Mouse (Mus musculus): Measurements from ENCODE around the gene Tti1.

The Tti1 gene

DNA sequence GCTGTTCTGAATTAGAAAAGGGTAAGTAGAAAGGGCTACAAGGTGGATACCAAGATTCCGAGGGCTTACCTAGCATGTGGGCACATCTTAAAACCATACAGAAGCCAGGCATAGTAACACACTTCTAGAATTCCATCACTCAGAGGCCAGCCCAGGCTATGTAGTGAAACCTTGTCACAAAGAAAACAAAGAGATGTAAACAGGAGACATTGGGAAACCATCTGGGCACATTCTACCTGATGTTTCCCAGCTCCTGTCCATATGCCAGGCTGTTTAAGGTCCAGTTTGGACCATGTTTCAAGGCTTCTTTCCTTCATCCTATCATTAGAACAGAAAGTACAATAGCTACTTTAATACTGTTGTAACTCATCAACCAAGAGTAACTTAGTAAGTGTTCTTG is 9.3 kb upstream of the Tti1 start:
- no peak for DNase-seq

DNA sequence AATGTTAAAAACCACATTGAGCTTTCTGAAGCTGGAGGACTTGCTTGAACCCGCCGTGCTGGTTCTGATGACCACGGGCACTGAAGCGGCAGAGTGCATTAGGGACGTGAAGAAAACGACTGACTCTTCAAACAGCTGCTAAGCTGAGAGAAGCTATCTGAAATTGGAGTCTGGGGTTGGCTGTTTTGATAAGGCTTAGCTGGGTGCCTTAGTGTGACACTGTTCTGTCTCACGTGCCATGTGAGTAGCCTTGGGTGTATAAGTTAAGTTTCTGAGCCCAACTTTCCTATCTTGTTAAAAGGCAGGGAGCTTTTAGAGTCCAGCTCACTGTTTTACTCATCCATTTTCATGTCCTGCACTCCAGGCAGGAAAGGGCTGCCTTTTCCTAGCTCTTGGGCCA is 8.7 kb upstream of the Tti1 start:
- no peak for DNase-seq

DNA sequence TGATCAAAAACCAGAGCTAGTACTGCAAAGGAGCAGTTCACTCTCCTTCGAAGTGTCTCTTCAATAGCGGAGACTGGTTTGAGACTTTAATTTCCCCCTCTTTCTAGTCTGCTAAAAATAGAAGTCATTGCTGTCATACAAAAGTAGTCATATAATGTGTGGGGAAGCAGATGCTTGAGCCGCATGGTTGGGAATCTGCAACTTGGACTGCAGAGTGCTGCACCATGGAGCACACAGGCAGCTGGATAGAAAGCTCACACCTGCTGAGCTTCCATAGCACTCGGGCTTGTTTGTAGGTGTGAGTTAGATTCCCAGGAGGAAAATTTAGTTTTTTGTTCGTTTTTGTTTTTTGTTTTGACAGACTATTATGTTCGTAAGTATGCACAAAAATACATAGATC is 8.2 kb upstream of the Tti1 start:
- DNase-seq: no peak

DNA sequence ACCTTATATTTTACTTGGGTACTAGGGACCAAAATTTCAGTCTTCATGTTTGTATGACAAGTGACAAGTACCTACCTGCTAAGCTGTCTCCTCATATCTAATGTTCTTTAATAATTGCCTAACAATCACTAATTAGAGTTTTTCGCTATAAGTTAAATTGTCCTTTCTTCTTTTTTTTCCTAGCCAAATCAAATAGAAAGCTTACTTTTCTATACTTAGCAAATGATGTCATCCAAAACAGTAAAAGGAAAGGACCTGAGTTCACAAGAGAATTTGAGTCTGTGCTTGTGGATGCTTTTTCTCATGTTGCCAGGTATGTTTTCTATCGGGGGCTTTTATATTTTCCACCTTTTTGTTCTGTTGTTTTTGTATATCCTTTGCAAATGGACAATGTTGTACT is 7.6 kb upstream of the Tti1 start:
- no peak for DNase-seq

DNA sequence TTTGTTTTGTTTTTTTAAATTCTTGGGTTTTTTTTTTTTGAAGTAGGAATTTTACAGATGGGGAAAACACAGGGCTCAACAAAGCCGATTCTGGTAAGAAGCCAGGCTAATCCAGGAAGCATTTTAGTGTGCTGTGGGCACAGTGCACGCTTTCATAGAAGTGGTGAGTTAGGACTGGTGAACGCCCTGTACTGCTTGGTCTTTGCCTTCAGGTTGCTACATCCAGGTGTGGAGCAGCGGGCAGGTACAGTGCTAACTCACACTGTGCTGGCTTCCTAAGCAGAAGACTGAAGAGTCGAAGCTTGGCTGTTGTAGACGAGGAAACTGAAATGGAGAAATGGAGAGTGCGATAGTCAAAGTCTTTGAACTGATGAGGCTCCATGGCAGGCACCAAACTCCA is 1.8 kb upstream of the Tti1 start:
- DNase-seq: no peak

DNA sequence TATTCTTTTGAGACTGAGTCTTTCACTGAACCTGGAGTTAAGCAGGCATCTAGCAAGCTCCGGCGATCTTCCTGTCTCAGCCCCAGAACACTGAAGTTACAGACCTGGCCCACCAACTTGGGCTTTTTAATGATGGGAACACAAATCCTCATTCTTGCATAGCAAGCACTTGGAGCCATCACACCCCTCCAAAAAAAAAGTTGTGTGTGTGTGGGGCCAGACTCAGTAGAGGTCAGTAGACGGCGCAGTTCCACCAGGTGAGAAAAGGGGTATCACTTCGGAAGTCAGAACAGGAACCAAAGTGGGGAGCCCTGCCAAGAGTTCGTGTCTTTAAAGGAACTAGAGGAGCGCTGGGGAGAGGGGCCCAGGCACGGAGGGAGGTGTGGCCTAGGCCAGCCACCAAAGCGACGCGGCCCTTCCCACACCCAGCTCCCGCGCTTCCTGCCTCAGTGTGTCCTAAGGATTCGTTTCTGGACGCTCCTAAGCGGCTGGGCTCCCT is 329 bp downstream of the Tti1 start:
- no peak for DNase-seq

DNA sequence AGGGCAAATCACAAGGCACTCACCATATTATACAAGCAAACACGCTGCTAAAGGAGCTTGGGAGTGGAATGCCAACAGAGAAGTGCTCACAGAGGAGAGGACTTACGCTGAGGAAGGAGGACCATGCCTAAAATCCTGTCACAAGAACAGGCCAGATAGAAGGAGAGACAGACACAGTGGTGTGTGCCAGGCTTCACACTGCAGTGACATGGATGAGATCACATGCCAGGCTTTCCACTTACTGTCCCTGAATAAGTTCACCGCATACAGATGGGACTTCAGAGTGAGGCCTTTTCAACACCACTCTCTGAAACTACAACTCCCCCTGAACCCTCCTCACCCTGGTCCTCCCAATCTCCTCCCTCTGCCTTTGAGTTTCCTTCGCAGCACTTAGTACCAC is 10.9 kb downstream of the Tti1 start:
- DNase-seq: no peak

DNA sequence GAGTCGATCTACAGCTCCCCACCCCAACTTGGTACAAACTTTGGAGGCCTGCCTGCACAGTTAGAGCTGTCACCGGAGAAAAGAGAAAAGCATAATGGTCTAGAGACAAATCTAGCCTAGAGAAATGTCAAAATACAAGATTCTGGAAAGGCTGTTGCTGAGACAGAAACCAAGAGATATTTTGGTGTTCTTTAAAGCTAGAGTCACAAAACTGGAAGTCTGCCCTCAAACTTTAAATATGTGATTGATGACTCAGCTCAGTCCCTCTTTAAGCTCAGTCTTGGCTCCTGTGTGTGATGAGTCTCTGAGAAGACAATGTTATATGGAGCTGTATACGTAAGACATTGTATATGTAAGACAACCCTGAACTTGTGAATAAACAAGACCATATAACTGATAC is 15.6 kb downstream of the Tti1 start:
- no peak for DNase-seq

DNA sequence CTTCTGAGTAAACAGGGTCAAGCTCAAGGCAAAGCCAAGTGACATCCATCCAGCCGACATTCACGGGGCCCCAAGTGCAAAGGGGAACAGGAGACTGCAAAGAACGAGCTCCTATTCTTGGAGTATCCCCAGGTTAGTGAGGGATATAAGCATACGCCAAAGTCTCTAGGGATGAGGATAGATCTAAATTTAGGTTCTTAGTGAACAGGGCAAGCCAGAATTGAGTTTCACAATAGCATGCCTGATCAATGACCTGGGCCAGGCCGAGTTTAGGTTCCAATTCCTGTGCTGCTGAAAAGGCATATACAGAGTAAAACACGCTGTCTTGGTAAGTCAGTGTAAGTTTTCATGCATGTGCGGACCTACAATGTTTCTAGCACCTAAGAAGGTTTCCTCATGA is 18.9 kb downstream of the Tti1 start:
- no peak for DNase-seq

DNA sequence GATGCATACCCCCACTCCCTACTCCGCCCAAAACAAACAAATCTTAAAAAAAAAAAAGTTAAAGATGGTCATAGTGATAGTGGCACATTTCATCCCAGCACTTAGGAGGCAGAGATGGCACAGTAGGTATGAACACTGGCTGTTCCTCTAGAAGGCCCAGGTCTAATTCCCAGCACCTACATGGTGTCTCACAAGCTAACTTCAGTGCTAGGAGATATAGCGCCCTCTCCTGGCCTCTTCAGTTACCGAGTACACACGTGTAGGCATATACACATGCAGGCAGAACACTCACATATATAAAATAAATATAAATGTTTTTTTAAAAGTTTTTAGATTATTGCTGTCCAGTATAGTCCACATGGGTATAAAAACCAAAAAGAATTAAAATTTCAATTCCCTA is 22.6 kb downstream of the Tti1 start:
- DNase-seq: no peak

DNA sequence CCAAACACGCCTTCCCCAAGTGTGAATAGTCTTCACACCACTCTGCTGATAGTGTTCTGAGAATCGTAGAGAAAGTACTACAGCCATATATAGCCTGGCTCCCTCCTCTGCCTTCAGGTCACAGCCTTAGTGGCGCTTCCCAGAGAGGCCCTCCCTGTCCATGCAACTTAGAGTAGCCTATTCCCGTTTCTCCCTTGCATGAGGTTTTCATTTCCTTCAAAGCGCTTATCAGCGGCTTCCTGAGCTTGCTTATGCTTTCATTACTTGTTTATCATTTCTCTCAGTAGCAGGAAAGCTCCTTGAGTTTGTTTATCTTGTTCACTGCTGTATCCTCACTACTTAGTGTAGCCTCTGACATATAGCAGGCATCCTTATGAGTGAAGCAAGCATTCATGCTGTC is 23.6 kb downstream of the Tti1 start:
- no peak for DNase-seq

DNA sequence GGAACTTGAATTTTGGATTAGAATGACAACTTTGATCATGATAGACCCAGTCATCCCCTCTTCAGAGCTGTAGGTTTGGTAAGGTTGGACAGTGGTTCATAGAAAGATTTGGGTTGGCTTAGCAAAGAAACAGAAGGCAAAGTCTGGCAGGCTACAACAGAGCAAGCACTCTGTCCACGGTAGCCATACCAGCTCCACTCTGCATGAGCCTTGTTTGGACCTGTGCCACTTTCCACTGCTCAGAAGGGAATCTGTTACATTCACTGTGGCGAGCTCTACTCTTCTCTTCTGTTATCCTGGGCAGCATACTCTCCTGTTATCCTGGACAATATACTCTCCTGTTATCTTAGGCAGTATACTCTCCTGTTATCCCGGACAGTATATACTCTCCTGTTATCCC is 29.4 kb downstream of the Tti1 start:
- no peak for DNase-seq

DNA sequence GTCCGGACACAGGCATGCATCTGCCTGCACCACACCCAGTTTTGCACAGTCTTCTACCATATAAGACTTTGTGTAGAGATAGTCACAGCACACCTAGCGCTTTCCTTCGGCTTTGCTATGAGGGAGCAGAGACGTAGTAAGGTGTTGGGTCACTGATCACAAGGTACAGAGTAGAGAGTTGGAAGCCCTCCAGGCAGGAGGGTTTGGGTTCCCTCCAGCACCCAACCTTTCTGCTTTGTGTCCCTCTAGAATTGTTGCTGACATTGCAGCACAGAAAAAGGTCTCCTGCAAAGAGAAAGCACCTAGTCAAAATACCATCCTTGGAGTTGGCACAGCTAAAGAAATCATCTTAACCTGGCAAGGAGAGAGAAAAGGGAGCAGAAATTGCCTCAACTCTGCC is 35.7 kb downstream of the Tti1 start:
- DNase-seq: peak; percentile 75

DNA sequence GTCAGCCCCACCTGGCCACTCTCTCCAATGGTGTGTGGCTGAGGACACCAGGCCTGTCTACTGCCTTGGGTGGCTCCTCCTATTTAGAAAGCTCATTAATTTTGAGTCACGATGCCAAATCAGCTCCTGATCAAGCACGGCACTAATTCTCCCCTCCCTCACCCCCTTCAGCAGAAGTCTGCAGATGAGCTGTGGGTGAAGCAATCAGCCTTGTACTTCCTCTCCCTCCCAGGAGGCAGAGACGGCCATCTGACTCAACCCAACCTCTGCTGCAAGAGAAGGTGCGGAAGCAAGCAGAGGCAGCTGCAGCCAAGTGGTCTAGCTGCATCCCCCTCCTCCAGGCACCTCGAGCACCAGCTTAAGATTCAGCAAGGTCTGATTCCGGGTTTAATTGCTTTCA is 37.2 kb downstream of the Tti1 start:
- no peak for DNase-seq

DNA sequence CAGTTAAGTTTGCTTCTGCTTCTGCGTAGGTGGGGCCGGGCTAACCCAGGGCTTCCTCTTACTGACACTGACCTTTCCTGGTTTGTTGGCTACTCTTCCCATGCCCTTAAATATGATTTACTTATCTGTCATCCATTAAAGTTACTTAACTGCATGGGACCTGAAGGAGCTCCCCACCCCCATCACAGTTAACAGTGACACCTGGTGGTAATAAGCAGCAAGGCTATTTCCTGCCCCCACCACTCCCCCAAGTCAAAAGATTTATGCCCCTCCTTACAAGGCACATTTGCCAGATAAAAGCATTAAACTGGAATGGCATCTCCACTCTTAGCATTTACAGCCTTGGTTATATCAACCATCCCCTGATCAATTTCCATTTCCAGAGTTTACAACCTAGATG is 38.3 kb downstream of the Tti1 start:
- DNase-seq: peak; percentile 30

DNA sequence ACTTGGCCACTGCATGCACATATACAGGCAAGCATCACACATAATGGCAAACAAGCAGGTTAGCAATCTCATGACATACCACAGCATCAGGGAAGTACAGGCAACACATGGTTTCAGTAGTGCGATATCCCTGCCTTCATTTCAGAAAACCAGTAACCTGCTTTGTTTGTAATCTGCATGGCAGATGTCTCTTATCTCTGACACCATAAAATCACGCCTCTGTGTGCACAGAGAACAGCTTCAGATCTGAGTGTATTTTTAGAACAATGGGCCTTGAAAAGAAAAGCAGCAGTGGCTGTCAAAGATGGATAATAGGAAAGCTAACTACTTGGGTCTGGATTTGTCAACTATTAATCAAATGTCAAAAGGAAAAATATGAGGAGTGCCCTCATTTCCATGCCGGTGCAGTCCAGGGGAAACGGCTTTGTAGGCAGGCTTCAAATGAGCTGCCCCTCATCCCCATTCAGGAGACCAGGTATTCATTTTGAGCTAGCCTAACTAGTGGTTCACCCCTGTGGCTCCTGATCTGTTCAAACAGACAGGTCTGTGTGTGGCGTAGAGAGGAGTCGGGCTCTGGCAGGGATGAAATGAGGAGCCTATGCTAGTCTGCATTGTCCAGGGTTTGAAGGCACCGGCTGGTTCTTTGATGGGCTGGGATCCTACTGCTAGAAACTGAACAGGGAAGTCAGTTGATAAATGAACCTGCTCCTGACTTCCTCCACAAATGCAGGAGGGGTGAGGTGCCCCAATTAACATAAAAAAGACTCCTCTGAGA is 39.6 kb downstream of the Tti1 start:
- DNase-seq: no peak

DNA sequence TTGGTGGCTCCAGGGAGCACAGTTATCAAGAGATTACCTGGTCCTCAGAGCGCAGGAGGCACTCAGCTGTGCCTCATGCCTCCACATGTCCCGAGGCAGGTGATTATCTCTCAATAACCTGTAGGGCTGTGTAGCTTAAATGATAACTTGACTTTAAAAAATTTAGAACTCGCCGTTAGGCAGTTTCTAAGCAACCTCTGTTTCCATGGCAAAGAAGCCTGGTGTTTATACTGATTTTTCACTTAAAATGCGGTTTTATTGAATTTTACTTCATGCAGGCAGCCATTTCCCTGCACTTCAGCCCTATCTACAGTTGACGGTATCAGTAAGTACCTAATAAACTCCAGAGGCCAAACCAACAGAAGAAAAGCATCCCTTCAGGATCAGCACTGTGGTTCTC is 42.0 kb downstream of the Tti1 start:
- DNase-seq: no peak

DNA sequence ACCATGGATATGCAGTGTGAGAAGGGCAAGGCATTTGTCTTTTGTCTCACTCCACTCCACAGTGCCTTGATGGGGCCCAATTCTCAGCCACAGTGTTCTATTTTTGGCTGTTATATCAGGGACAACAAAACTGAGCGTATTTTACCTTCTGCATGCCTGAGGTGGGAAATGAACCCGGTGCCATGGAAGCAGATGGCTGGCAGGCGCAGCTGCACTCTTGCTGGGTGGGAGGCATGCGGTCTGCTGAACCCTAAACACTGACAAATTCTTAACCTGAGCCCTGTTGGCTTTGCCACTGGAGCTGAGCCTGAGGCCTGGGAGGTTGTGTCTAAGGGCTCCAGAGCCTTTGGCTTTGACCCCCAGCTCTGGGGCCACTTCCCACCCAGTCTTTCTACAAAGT is 42.6 kb downstream of the Tti1 start:
- DNase-seq: no peak

DNA sequence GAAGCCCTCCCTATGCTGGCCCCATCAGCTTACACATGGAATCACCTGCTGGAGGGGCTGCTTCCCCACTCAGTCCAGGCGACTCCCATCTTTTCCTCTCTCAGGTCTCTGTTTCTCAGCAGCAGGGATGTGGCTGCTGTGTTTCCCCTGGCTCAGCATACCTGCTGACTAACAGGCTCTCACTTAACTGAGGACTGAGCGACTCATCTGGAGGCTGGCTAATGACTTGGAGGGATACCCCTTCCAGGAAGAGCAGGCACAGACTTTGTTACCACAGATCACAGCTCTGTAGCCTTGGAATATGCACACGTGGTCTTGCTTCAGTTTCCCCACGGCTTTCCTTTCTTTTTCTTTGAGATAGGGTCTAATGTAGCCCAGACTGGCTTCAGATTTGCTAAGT is 45.0 kb downstream of the Tti1 start:
- no peak for DNase-seq

DNA sequence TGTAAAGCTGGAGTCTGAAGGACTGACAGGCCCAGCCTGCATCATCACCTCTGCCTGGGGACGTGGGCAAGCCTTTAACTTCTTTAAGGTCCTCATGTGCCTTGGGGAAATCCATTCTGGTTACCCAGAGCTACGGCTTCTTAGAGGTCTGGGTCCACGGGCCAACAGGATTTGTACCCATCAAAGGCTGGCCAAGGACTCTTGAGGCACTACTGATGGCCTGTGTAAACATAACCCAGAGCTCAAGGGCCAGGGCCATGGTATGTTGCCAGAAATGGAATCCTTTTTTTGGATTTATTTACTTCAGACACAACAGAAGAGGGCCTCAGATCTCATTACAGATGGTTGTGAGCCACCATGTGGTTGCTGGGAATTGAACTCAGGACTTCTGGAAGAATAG is 45.5 kb downstream of the Tti1 start:
- DNase-seq: no peak

DNA sequence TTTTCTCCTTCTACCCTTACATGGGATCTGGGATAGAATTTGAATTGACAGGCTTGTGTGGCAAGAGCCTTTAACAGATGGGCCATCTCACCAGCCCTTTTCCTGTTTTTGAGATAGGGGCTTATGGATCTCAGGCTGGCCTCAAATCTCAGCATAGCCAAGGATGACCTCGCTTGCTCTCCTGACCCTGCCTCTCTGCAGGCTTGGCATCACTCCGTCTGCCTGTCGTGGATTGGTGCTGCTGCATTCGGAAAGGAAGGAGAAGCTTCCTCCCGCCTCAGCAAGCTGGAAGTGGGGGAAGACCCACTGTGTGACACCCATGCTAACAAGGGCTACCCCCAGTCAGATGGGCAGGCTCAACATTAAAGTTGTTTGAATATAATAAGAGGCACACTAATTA is 49.0 kb downstream of the Tti1 start:
- DNase-seq: no peak

DNA sequence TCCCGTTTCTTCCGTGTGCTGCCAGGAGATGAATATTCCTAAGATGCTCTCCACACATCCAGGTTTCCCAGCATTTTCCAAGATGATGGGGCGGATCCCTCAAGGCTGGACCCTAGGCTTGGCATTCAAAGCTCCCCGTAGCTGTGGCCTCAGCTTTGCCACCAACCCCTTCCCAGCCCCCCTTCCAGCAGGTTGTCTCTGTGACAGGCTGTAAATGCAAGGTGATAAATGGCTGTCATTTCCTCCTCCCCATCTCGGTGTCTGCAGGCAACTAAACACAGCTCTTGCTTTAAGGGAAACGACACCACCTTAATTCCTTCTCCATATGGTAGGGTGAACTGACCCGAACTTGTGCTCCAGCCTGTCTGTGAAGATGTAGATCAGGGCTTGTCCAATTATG is 52.6 kb downstream of the Tti1 start:
- no peak for DNase-seq

DNA sequence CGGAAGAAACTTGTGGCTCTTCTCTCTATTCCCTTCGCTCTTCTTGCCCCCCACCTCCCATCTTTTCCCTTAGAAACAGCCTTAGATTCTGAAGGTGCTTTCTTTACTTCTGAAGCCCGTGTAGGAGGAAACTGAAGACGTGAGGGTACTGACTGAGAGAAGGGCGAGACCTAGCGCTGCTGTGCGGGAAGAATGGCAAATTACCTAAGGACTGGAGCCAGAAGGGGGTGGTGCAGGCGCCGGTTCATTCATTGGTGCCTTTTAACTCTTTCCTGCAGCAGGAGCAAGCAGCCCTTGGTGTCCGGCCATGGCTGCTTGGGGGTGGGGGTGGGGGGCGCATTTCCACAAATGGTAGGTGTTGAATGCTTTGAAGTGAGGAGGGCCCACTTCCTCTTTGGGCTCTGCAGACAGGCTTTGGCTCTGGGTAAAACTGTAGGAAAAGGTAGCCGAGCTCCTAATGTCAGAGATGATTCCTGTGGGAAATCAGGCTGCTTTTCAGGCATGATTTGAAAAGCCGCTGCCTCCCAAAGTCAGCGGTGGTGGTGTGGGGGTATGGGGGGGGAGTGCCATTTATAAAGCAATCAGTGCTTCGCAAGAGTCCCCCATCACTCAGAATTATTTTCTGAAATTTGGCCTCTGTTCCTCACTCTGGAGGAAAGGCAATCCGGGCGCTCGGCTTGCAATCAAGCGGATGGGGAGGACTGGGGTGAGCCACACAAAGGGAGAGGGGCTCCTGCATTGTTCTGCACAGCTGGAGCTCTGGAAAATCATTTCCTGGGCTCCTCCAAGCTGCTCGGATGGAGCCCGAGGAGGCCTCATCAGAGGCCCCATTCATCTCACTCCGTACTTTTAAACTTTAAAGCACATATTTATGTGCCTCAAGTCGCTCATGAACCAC is 53.4 kb downstream of the Tti1 start:
- DNase-seq: no peak

DNA sequence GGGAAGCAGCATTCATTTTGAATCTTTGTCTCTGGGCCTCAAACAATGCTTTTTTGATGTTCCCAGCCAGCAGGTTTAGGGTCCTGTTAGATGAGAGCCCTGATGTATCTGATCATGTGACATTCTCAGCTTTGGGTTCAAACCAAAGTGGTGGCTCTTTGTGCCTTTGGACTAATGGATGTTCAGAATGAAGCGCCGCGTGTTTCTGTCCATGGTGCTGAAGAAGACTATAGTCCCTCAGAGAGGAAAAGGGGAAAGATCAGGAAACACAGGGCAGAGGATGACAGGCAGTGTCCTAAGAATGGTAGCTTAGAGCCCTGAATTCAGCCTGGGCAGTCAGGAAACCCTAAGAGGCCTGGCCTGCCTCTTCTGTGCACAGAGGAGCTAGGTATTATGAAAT is 57.6 kb downstream of the Tti1 start:
- peak; percentile 50 for DNase-seq

Measured in kidney, adult 9 months (tissue).